Mouse (Mus musculus) heart, postnatal 14 days (tissue): ENCODE measurements at regions not wholly inside any gene's neighbourhood (a gene's known extent, or its start where the extent isn't known, plus 50 kb on each side); places are given as distances from the start of the nearest gene placed in this dataset.

Experiments used
- DNase-seq, 2 experiments: peaks; one replicate each; pipeline ENCODE4 v3.0.0; 2021 to 2022
- intact Hi-C: fragments of 180-260 bp; cut with DNase I; formaldehyde crosslinking; loops from one replicate; pipeline ENCODE4 v1.15.1; 2025

GRCm38 (mm10) chr7:88959332-88960124, 444.5 kb downstream of the Tmem135 start:
- peak in 1 of 2 experiments; percentile 1 for DNase-seq
- intact Hi-C loops, result no loop called here

DNA sequence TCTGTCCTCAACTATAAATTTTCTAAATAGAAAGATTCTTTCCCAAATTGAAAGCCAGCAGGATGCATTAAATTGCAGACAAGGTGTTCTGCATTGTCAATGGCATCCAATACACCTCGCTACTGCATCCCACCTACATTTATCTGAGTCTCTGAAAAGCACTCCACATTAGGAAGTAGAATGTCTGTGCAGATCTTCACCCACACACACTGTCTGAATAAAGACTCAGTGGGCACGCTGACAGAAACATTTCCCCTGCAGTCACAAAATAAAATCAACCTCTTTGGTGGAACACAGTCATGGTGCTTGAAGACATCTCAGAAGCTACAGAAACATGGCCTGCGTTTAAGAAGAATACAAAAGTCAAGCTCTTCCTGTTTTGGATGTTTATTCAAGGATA, 449.0 kb downstream of the Tmem135 start:
- no peak for DNase-seq
- intact Hi-C loops, result no loop called here

DNA sequence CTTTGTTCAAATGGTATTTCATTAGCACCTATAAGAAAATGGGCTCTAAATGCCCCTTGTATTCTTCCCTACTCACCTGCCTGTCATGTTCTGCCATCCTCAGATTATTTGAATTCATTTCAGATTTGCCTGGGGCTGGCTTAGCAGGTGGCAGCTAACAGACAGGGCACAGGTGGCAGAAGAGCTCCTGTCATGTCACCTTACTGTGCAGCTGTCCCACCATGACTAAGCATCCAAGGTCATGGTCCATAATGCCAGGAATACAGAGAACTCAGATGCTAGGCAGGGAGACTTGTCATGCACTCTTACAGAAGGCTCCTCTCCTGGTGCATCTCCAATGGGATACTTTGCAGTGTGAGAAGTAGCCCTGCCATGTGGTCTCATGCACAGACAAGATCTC, 458.7 kb downstream of the Tmem135 start:
- intact Hi-C loops, result no loop called here
- DNase-seq, result no peak

- intact Hi-C loops, result no loop called here
- DNase-seq, result peak in 1 of 2 experiments; percentile 1
These were observed 459.1 kb downstream of the Tmem135 start for GRCm38 (mm10) chr7:88944936-88945335.

DNA sequence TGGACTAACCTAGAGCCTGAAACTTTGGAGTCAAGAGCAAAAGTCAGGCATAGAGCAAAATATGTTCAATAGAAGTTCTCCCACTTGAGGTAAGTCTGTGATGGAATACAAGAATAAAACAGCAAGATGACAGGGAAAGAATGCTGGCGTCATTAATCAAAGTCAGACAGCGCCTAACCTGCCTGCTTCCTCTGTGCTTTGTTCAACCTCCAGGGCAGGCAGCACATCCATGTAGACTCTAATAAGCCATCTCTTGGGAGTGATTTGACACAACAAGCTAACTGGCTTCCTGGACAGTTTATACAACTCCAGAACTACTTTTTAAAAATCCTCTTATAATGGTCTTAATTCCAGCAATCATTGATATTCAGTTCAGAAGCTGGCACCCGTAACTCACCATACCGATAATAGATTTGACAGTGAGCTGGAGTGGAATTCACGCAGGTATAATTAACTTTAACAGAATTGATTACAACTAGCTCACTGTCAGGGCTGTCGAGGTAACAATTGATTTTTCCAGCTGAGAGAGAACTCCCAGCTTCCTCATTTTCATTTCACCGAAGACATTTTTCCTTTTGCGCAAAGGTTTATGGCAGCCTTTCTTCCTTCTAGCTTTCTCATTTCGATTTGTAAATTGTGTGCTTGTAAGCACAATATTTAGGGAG, 462.6 kb downstream of the Tmem135 start:
- intact Hi-C loops, result no loop called here
- DNase-seq, result no peak

DNA sequence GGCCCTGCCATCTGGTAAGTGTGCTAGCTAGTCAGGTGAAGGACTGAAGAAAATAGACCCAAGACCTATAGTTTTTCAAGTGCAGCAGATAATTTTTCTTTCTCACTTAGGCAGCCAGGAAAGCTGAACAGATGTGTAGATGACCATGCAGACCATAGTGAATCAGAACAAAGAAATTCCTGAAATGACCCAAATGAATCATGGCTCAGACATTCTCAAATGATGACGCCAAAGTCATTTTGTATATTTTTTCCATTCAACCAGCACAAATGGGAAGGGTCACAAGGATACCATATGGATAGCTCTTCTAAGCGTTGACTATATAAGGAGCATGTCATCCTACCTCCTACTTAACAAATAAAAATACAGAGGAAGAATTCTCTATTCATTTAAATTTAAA, 463.8 kb downstream of the Tmem135 start:
- intact Hi-C loops, result no loop called here
- no peak for DNase-seq

DNA sequence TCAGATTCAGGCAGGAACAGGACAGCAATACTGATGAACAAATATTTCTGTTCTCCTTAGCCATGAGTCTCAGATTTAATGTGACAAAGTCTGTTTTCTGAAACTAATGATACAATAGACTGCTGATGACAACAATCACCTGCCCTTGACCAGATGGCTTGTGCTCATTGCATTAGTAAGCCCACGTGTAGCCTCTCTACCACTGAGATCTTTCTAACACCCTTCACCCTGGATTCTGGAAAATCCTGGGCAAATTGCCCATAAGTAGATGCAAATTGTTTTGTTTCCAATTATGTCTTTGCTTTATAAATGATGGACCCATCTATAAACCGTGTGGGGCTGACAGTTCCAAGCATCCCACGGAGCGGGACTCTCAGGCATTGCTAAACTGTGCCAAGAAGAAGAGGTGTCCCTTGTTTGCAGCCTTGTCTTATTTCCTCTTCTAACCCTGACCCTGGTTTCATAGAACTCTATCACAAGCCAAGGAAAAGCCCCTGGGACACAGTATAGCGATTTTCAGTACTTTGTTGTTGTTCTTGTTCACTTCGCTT, 475.7 kb downstream of the Tmem135 start:
- intact Hi-C loops, result no loop called here
- no peak for DNase-seq
